Mouse (Mus musculus) CH12.LX (cell line): ENCODE measurements around the gene Olfm3. TPM values are rescaled to one million over a fixed set of nuclear protein-coding genes. Genes with fewer than 3 reads are reported as not detected.

ENCODE experiments used
- DNase-seq: peaks from one replicate; pipeline ENCODE4 v3.0.0-alpha.2; 2013; ENCODE audit errors: extremely low read depth
- H3K27ac ChIP-seq: 2 replicates; pipeline ENCODE4 v1.5.1; 2012; ENCODE audit warnings: low read depth, mild to moderate bottlenecking, control low read depth, moderate library complexity; ENCODE audit not compliant: insufficient read depth
- H3K27me3 ChIP-seq: replicated peaks from 2 replicates; pipeline ENCODE3; 2012; ENCODE audit warnings: inconsistent platforms
- H3K36me3 ChIP-seq, 2 experiments: replicated peaks in 1 of 2; 2 replicates each; pipeline versions ENCODE3 to v1.6.1; 2012; ENCODE audit warnings: inconsistent platforms in 1 of 2, low read length in 1 of 2, mild to moderate bottlenecking in 1 of 2, mixed read lengths in 1 of 2, moderate library complexity in 1 of 2; ENCODE audit not compliant: control insufficient read depth in 1 of 2, insufficient read depth in 1 of 2
- H3K4me1 ChIP-seq, 2 experiments: 2 replicates each; pipeline ENCODE4 v1.6.1; 2012; ENCODE audit warnings: inconsistent platforms in 1 of 2, moderate library complexity in 1 of 2; ENCODE audit not compliant: insufficient read depth in 2 of 2, control insufficient read depth in 1 of 2
- H3K4me2 ChIP-seq: 2 replicates; pipeline ENCODE4 v1.6.1; 2012; ENCODE audit warnings: low read depth, mild to moderate bottlenecking, control low read depth; ENCODE audit not compliant: poor library complexity, insufficient read depth, severe bottlenecking
- H3K4me3 ChIP-seq, 3 experiments: fragments of 150-350 bp in 1 of 3; sonication (generic) in 1 of 3; replicated peaks in 1 of 3; 2 replicates each; pipeline versions ENCODE3 to v1.5.1; 2011 to 2012; ENCODE audit warnings: low read depth in 2 of 3, low read length in 2 of 3, mild to moderate bottlenecking in 2 of 3, moderate library complexity in 2 of 3, control low read depth in 1 of 3, improper control_type of control experiment in 1 of 3, inconsistent platforms in 1 of 3, mixed read lengths in 1 of 3; ENCODE audit not compliant: poor library complexity in 1 of 3
- H3K79me2 ChIP-seq: replicated peaks from 2 replicates; pipeline ENCODE4 v1.6.1; 2012; ENCODE audit warnings: mild to moderate bottlenecking, moderate library complexity; ENCODE audit not compliant: control insufficient read depth, poor library complexity, insufficient read depth, severe bottlenecking; ENCODE audit errors: extremely low read depth
- H3K9ac ChIP-seq: 2 replicates; pipeline ENCODE4 v1.6.1; 2012; ENCODE audit warnings: low read depth, mild to moderate bottlenecking, control low read depth, moderate library complexity; ENCODE audit not compliant: insufficient read depth
- H3K9me3 ChIP-seq: replicated peaks from 2 replicates; pipeline ENCODE3; 2012; ENCODE audit warnings: low read length, inconsistent platforms, mixed read lengths
- CHD1 ChIP-seq: IDR thresholded peaks from 2 replicates; pipeline ENCODE4 v1.6.1; 2012; ENCODE audit warnings: low read depth, low read length, improper control_type of control experiment, inconsistent platforms
- CTCF ChIP-seq, 2 experiments: IDR thresholded peaks in 1 of 2; conservative IDR thresholded peaks in 1 of 2; 2 replicates each; pipeline ENCODE4 v1.5.1; 2011 to 2012; ENCODE audit warnings: low read depth in 2 of 2, low read length in 2 of 2, improper control_type of control experiment in 1 of 2, inconsistent platforms in 1 of 2, mild to moderate bottlenecking in 1 of 2, moderate library complexity in 1 of 2
- E2F4 ChIP-seq: IDR thresholded peaks from 2 replicates; pipeline ENCODE4 v1.6.1; 2011; ENCODE audit warnings: low read depth, low read length, improper control_type of control experiment; ENCODE audit not compliant: insufficient replicate concordance
- EP300 ChIP-seq: IDR thresholded peaks from 2 replicates; pipeline ENCODE4 v1.6.1; 2011; ENCODE audit warnings: low read length, improper control_type of control experiment
- ETS1 ChIP-seq: conservative IDR thresholded peaks from 2 replicates; pipeline ENCODE4 v1.6.1; 2012; ENCODE audit warnings: low read depth, mild to moderate bottlenecking, inconsistent platforms, low read length, improper control_type of control experiment, moderate library complexity
- GABPA ChIP-seq: IDR thresholded peaks from 2 replicates; pipeline ENCODE4 v1.6.1; 2012; ENCODE audit warnings: low read depth, low read length, improper control_type of control experiment, inconsistent platforms; ENCODE audit not compliant: insufficient replicate concordance
- HCFC1 ChIP-seq: IDR thresholded peaks from 2 replicates; pipeline ENCODE4 v1.6.1; 2012; ENCODE audit warnings: low read depth, mild to moderate bottlenecking, inconsistent platforms, low read length, improper control_type of control experiment
- JUND ChIP-seq: conservative IDR thresholded peaks from 2 replicates; pipeline ENCODE4 v1.6.1; 2011; ENCODE audit warnings: low read depth, low read length, improper control_type of control experiment
- KAT2A ChIP-seq: IDR thresholded peaks from 2 replicates; pipeline ENCODE4 v1.6.1; 2012; ENCODE audit warnings: low read length, improper control_type of control experiment, inconsistent platforms; ENCODE audit not compliant: insufficient replicate concordance
- MAZ ChIP-seq: IDR thresholded peaks from 2 replicates; pipeline ENCODE4 v1.6.1; 2012; ENCODE audit warnings: low read depth, mild to moderate bottlenecking, inconsistent platforms, low read length, improper control_type of control experiment, moderate library complexity
- MEF2A ChIP-seq: IDR thresholded peaks from 2 replicates; pipeline ENCODE4 v1.6.1; 2014; ENCODE audit warnings: low read depth, mild to moderate bottlenecking, inconsistent platforms, low read length, improper control_type of control experiment, borderline replicate concordance
- MXI1 ChIP-seq: IDR thresholded peaks from 2 replicates; pipeline ENCODE4 v1.6.1; 2011; ENCODE audit warnings: mild to moderate bottlenecking, low read depth, low read length, improper control_type of control experiment
- NELFE ChIP-seq: IDR thresholded peaks from 2 replicates; pipeline ENCODE4 v1.6.1; 2011; ENCODE audit warnings: low read depth, low read length, improper control_type of control experiment
- PAX5 ChIP-seq: IDR thresholded peaks from 2 replicates; pipeline ENCODE4 v1.6.1; 2012; ENCODE audit warnings: low read length, inconsistent platforms, mixed read lengths
- POLR2A ChIP-seq: IDR thresholded peaks from 2 replicates; pipeline ENCODE4 v1.6.1; 2011; ENCODE audit warnings: low read depth, mild to moderate bottlenecking, improper control_type of control experiment, low read length
- RCOR1 ChIP-seq: conservative IDR thresholded peaks from 2 replicates; pipeline ENCODE4 v1.6.1; 2012; ENCODE audit warnings: low read depth, mild to moderate bottlenecking, inconsistent platforms, low read length, improper control_type of control experiment
- SIN3A ChIP-seq: IDR thresholded peaks from 2 replicates; pipeline ENCODE4 v1.6.1; 2012; ENCODE audit warnings: low read length, improper control_type of control experiment, inconsistent platforms
- SMC3 ChIP-seq: IDR thresholded peaks from 2 replicates; pipeline ENCODE4 v1.6.1; 2011; ENCODE audit warnings: low read depth, low read length, improper control_type of control experiment
- TBP ChIP-seq: conservative IDR thresholded peaks from 2 replicates; pipeline ENCODE4 v1.6.1; 2011; ENCODE audit warnings: low read depth, low read length, improper control_type of control experiment
- TCF12 ChIP-seq: IDR thresholded peaks from 2 replicates; pipeline ENCODE4 v1.6.1; 2014; ENCODE audit warnings: low read depth, mild to moderate bottlenecking, inconsistent platforms, low read length, improper control_type of control experiment
- UBTF ChIP-seq: IDR thresholded peaks from 2 replicates; pipeline ENCODE4 v1.6.1; 2012; ENCODE audit warnings: low read depth, mild to moderate bottlenecking, inconsistent platforms, low read length, improper control_type of control experiment, moderate library complexity
- USF1 ChIP-seq: IDR thresholded peaks from 2 replicates; pipeline ENCODE4 v1.6.1; 2014; ENCODE audit warnings: low read depth, mild to moderate bottlenecking, inconsistent platforms, low read length, improper control_type of control experiment
- ZKSCAN1 ChIP-seq: IDR thresholded peaks from 2 replicates; pipeline ENCODE4 v1.6.1; 2012; ENCODE audit warnings: low read depth, inconsistent platforms, low read length, improper control_type of control experiment, borderline replicate concordance
- dilution Hi-C: fragments of 300-500 bp; cut with MboI; formaldehyde crosslinking; loops from 2 replicates; pipeline ENCODE4 v1.14.3; 2020; ENCODE audit warnings: low sequenced_read_pairs; ENCODE audit not compliant: extremely low pct_unique_long_range_greater_than_20kb, extremely low pct_ligation_motif_present
- in situ Hi-C: fragments of 300-500 bp; cut with MboI; formaldehyde crosslinking; loops from 3 replicates; pipeline ENCODE4 v1.14.3; 2019; ENCODE audit warnings: low sequenced_read_pairs, low pct_ligation_motif_present, low pct_unique_long_range_greater_than_20kb, mixed read lengths
- polyA plus RNA-seq: library from polyadenylated mRNA; unstranded; fragments of >175 nt; gene quantifications from 2 replicates; pipeline ENCODE4 v1.2.1, GENCODE M21; 2012; ENCODE audit warnings: low read depth; ENCODE audit not compliant: insufficient read length
- total RNA-seq, 2 experiments: library from RNA; depleted of rRNA; stranded (reverse); fragments of 300-350 nt in 1 of 2; fragments of >200 nt in 1 of 2; gene quantifications; 2 replicates each; pipeline ENCODE4 v1.2.3; 2012 to 2014

Olfm3 gene
- total and polyA plus RNA-seq, 3 experiments = not detected

DNA sequence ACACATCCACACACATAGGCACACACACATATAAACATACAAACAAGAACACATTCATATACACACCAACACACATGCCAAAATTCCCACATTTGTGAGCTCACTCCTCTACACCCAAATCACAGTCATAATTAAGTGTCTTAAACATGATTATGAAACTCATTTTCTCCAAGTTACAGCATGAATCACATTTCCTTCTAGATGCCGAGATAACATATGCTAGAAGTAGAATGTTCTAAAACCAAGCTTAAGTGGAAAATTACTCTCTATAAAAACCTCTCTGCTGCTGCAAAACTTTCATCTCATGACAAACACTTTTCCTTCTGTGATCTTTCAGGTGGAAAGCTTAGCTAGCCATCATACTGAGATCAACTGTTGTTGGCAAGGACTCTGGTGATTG, 195.7 kb downstream of the Olfm3 start:
- DNase-seq = no peak
- Histone ChIP-seq H3K79me2 (no peaks in the 10 kb centered on the region), H3K9ac (no peak overlapping the region), H3K4me2 (no peak overlapping the region), H3K36me3 (no peaks in the 10 kb centered on the region), H3K27me3 (no peaks in the 10 kb centered on the region), H3K27ac (no peak overlapping the region), H3K4me1 (no peaks in the 10 kb centered on the region), H3K9me3 (no peaks in the 10 kb centered on the region), H3K4me3 (no peak overlapping the region)
- TF ChIP-seq TBP (no peak), KAT2A (no peak), RCOR1 (no peak), JUND (no peak), CTCF (conservative IDR thresholded peaks at IDR 0.05 in 1 of 2, IDR thresholded peaks at IDR 0.05 in 1 of 2; ENCODE audit: low read depth in 2 of 2, low read length in 2 of 2) (no peak), MXI1 (no peak), ETS1 (no peak), CHD1 (no peak), MEF2A (no peak), POLR2A (no peak), E2F4 (no peak)
- in situ Hi-C loops = no loop called here
- dilution Hi-C loops = no loop called here

DNA sequence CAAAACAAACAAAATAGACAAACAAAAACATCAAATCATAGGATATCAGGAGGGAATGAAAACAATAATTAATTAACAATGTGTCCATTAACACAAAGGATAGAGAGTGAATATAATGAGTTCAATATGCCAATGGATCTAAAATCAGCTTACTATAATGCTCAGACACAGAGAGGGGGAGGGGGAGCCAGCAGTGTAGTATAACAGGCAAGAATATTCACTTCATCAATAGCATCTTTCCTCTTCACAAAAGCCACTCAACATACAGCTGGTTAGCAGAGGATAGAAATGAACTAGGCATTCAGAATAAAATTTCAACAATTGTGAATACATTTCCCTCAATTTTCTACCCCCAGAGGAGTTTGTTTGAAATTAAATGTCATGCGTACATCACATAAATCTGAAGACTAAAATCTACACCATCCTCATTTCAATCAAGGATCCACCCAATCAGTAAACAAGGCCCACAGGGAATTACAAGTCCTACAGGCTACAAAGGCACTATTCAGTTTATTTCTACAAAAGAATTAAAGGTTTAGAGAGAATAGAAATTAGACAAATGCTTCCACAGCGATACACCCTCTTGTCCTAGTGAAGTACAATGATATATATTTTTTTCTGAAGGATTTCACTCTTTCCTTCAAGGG, 200.4 kb downstream of the Olfm3 start:
- TF ChIP-seq GABPA = no peak
- TF ChIP-seq SMC3 = no peak
- TF ChIP-seq USF1 = no peak
- TF ChIP-seq PAX5 = no peak
- TF ChIP-seq ZKSCAN1 = no peak
- TF ChIP-seq MAZ = no peak
- TF ChIP-seq TCF12 = no peak
- no peak for TF ChIP-seq ETS1
- no peak for TF ChIP-seq SIN3A
- no peak for TF ChIP-seq TBP
- TF ChIP-seq UBTF = no peak
- no peak for TF ChIP-seq E2F4
- TF ChIP-seq NELFE = no peak
- no peak for TF ChIP-seq HCFC1
- no peak for TF ChIP-seq EP300
- TF ChIP-seq KAT2A = no peak
- Histone ChIP-seq H3K27me3 (no peaks in the 10 kb centered on the region), H3K79me2 (no peaks in the 10 kb centered on the region), H3K27ac (no peak overlapping the region), H3K9ac (no peak overlapping the region), H3K36me3 (no peaks in the 10 kb centered on the region), H3K9me3 (no peaks in the 10 kb centered on the region), H3K4me3 (no peak overlapping the region), H3K4me1 (no peaks in the 10 kb centered on the region), H3K4me2 (no peak overlapping the region)
- DNase-seq = no peak
- in situ Hi-C loops (no loop called here), dilution Hi-C loops (no loop called here)
